Mouse (Mus musculus) C2C12 (cell line): ENCODE data around the gene Igf2r. TPM values are rescaled to one million over a fixed set of nuclear protein-coding genes. Genes with fewer than 3 reads are reported as not detected.

Source experiments
- H3K27me3 ChIP-seq: one replicate; pipeline ENCODE4 v1.6.1; 2011; ENCODE audit not compliant: control insufficient read depth, insufficient read depth, insufficient read length
- H3K36me3 ChIP-seq: one replicate; pipeline ENCODE4 v1.6.1; 2011; ENCODE audit not compliant: control insufficient read depth, insufficient read depth
- H3K4me3 ChIP-seq: one replicate; pipeline ENCODE4 v1.5.1; 2011; ENCODE audit warnings: mild to moderate bottlenecking, control low read depth; ENCODE audit not compliant: poor library complexity, insufficient read depth, severe bottlenecking
- H3K79me2 ChIP-seq: one replicate; pipeline ENCODE4 v1.6.1; 2011; ENCODE audit not compliant: control insufficient read depth, insufficient read depth
- H3K79me3 ChIP-seq: one replicate; pipeline ENCODE4 v1.6.1; 2011; ENCODE audit warnings: low read depth, control low read depth
- H3ac ChIP-seq: one replicate; pipeline ENCODE3; 2011; ENCODE audit warnings: low read depth; ENCODE audit not compliant: control insufficient read depth, insufficient read length
- CEBPB ChIP-seq: IDR thresholded peaks from one replicate; pipeline ENCODE4 v1.6.1; 2011; ENCODE audit warnings: low read depth, mild to moderate bottlenecking, control low read depth, moderate library complexity
- CTCF ChIP-seq: IDR thresholded peaks from one replicate; pipeline ENCODE4 v1.5.1; 2011; ENCODE audit not compliant: control insufficient read depth, insufficient read depth, insufficient read length
- FOSL1 ChIP-seq: IDR thresholded peaks from one replicate; pipeline ENCODE4 v1.8.0; 2011; ENCODE audit warnings: mild to moderate bottlenecking, low read length; ENCODE audit not compliant: poor library complexity, insufficient read depth, severe bottlenecking
- MAX ChIP-seq: IDR thresholded peaks from one replicate; pipeline ENCODE4 v1.6.1; 2011; ENCODE audit warnings: mild to moderate bottlenecking, control low read depth
- MYOD1 ChIP-seq: IDR thresholded peaks from one replicate; pipeline ENCODE4 v1.6.1; 2011; ENCODE audit warnings: low read depth; ENCODE audit not compliant: control insufficient read depth, insufficient read length
- MYOG ChIP-seq: IDR thresholded peaks from one replicate; pipeline ENCODE4 v1.6.1; 2011; ENCODE audit not compliant: control insufficient read depth, insufficient read length; ENCODE audit errors: extremely low read depth
- USF1 ChIP-seq: IDR thresholded peaks from one replicate; pipeline ENCODE4 v1.6.1; 2011; ENCODE audit warnings: low read depth, mild to moderate bottlenecking, control low read depth, moderate library complexity
- polyA plus RNA-seq: library from polyadenylated mRNA; unstranded; fragments of >200 nt; fragmentation: generic; extraction: Trizol; gene quantifications from one replicate; pipeline ENCODE4 v1.2.1, GENCODE M21; 2012; ENCODE audit warnings: missing spikeins

Igf2r gene
- polyA plus RNA-seq, 1 experiment: 2.3 TPM

GRCm38 (mm10) chr17:12708398-12708797, 61.1 kb downstream of the Igf2r start:
- H3K79me2 ChIP-seq: no peaks in the 10 kb centered on the region
- no peak overlapping the region for H3K4me3 ChIP-seq
- H3K36me3 ChIP-seq: no peaks in the 10 kb centered on the region
- H3ac ChIP-seq: no peak overlapping the region
- H3K79me3 ChIP-seq: no peaks in the 10 kb centered on the region
- TF ChIP-seq MAX (no peak), USF1 (no peak), FOSL1 (no peak), MYOD1 (no peak), CTCF (no peak), MYOG (no peak), CEBPB (no peak)
- H3K27me3 ChIP-seq: no peaks in the 10 kb centered on the region

- Histone ChIP-seq H3K79me3 (no peaks in the 10 kb centered on the region), H3K4me3 (no peak overlapping the region), H3K79me2 (no peaks in the 10 kb centered on the region), H3ac (no peak overlapping the region), H3K27me3 (no peaks in the 10 kb centered on the region), H3K36me3 (no peaks in the 10 kb centered on the region)
- TF ChIP-seq CEBPB (no peak), CTCF (no peak), MYOG (no peak), FOSL1 (no peak)
Observed at GRCm38 (mm10) chr17:12706590-12707049, 62.8 kb downstream of the Igf2r start.

- Histone ChIP-seq H3K36me3 (no peaks in the 10 kb centered on the region), H3K79me3 (no peaks in the 10 kb centered on the region), H3K79me2 (no peaks in the 10 kb centered on the region), H3K27me3 (peaks cover 4% of the 10 kb centered on the region), H3ac (no peak overlapping the region), H3K4me3 (no peak overlapping the region)
- no peak for TF ChIP-seq CTCF
Observed at GRCm38 (mm10) chr17:12702901-12703300, 66.6 kb downstream of the Igf2r start.

- Histone ChIP-seq H3ac (no peak overlapping the region), H3K79me2 (no peaks in the 10 kb centered on the region), H3K36me3 (no peaks in the 10 kb centered on the region), H3K27me3 (peaks cover 4% of the 10 kb centered on the region), H3K79me3 (no peaks in the 10 kb centered on the region), H3K4me3 (no peak overlapping the region)
- TF ChIP-seq FOSL1 (no peak), MYOG (no peak), MAX (no peak), MYOD1 (no peak), USF1 (no peak), CTCF (no peak), CEBPB (no peak)
Observed at GRCm38 (mm10) chr17:12700373-12700772, 69.1 kb downstream of the Igf2r start.

GRCm38 (mm10) chr17:12691899-12692298, 77.6 kb downstream of the Igf2r start:
- Histone ChIP-seq H3K79me2 (no peaks in the 10 kb centered on the region), H3K4me3 (no peak overlapping the region), H3K27me3 (no peaks in the 10 kb centered on the region), H3ac (no peak overlapping the region), H3K79me3 (no peaks in the 10 kb centered on the region), H3K36me3 (no peaks in the 10 kb centered on the region)
- no peak for TF ChIP-seq CEBPB

- TF ChIP-seq MYOG: no peak
- no peak for TF ChIP-seq MYOD1
- no peaks in the 10 kb centered on the region for H3K36me3 ChIP-seq
Observed at GRCm38 (mm10) chr17:12689537-12689936, 79.9 kb downstream of the Igf2r start.

More at GRCm38 (mm10) chr17:12689537-12689936, 79.9 kb downstream of the Igf2r start:
- no peak overlapping the region for H3ac ChIP-seq
- H3K27me3 ChIP-seq: no peaks in the 10 kb centered on the region
- no peaks in the 10 kb centered on the region for H3K79me2 ChIP-seq
- H3K79me3 ChIP-seq: no peaks in the 10 kb centered on the region
- no peak overlapping the region for H3K4me3 ChIP-seq
